Mouse (Mus musculus) neural tube, embryonic 14.5 days (tissue): ENCODE results near the gene Cd44. TPM values are rescaled to one million over a fixed set of nuclear protein-coding genes. Genes with fewer than 3 reads are reported as not detected.

Experiments used
- ATAC-seq: fragments of 200-750 bp; cut with Nextera tagmentation; 2 replicates; pipeline ENCODE4 v1.8.0; 2017; ENCODE audit warnings: low read depth, mild to moderate bottlenecking, moderate TSS enrichment, moderate library complexity
- H3K27ac ChIP-seq: fragments of 300-500 bp; sonication (generic); 2 replicates; pipeline ENCODE4 v1.5.1; 2014; ENCODE audit warnings: low read depth, mild to moderate bottlenecking, control low read depth, low read length, moderate library complexity, mixed read lengths
- H3K27me3 ChIP-seq: fragments of 300-500 bp; sonication (generic); 2 replicates; pipeline ENCODE4 v1.6.1; 2014; ENCODE audit warnings: low read length; ENCODE audit not compliant: control insufficient read depth, insufficient read depth
- H3K36me3 ChIP-seq: fragments of 300-500 bp; sonication (generic); 2 replicates; pipeline ENCODE4 v1.6.1; 2014; ENCODE audit warnings: low read length, mixed read lengths; ENCODE audit not compliant: control insufficient read depth, insufficient read depth
- H3K4me1 ChIP-seq: fragments of 300-500 bp; sonication (generic); 2 replicates; pipeline ENCODE4 v1.6.1; 2014; ENCODE audit warnings: low read length; ENCODE audit not compliant: control insufficient read depth, insufficient read depth
- H3K4me2 ChIP-seq: fragments of 300-500 bp; sonication (generic); 2 replicates; pipeline ENCODE4 v1.6.1; 2014; ENCODE audit warnings: mild to moderate bottlenecking, low read depth, low read length, control low read depth
- H3K4me3 ChIP-seq: fragments of 300-500 bp; sonication (generic); 2 replicates; pipeline ENCODE4 v1.5.1; 2014; ENCODE audit warnings: low read depth, low read length, control low read depth, mixed read lengths
- H3K9ac ChIP-seq: fragments of 300-500 bp; sonication (generic); replicated peaks from 2 replicates; pipeline ENCODE4 v1.6.1; 2014; ENCODE audit warnings: low read depth, mild to moderate bottlenecking, control low read depth, low read length, mixed read lengths
- H3K9me3 ChIP-seq: fragments of 300-500 bp; sonication (generic); 2 replicates; pipeline ENCODE4 v1.6.1; 2016; ENCODE audit warnings: low read length; ENCODE audit not compliant: control insufficient read depth
- WGBS: fragments of 180-500 bp; shearing (Covaris S2); extraction: QIAGEN DNeasy Blood & Tissue Kit; methylation state at CpG from one replicate; pipeline ENCODE4 v1.1.7; 2014; 5-methylcytosine and 5-hydroxymethylcytosine counted together
- polyA plus RNA-seq: library from polyadenylated mRNA; unstranded; fragments of >200 nt; fragmentation: Nextera tagmentation; extraction: Ambion mirVana; gene quantifications from 2 replicates; pipeline ENCODE4 v1.2.1, GENCODE M21; 2014

Gene Cd44
- polyA plus RNA-seq: 4.5 and 8.7 TPM in 2 replicates

DNA sequence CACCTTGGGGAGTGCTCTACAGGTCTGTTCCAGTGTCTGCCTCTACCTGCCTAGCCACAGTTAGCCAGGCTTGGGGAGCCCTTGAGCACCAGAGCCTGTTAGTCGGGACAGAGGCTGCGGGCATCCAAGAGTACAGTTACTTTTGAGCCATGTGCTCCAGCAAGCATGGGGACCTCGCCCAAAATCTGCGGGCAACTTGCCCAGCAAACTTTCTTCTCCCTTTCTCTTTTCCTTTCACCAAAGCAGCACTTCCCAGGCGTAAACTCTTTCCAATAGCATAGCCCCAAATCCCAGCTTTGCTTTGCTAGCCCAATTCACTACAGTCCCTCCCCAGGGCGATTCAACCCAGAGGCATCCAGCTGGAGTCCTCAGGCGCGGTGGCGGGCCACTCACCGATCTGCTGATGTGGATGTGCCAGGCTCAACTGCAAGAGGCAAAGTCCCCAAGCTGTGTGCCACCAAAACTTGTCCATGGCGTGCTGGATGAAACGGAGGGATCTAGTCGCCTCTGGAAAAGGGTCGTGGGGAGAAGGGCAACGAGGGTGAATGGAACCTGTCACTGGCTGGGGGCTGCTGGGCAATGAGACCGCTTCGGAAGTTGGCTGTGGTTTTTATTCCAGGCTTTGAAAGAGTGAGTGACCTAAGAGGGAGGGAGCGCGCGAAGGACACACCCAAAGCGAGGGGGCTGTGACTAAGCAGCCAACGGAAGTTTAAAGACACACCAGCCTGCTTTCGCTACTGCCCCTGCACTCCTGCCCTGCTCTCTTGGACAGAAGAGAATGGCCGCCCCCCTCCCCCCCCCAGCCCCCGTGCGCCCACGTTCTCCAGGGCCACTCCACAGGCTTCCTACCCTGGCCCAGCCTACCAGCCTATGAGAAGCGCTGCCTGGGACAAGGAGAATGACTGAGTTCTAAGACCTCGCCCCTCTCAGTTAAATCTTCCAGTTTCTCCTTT is at the start of gene Cd44:
Gene Cd44 (minus strand): TSS at position 791 of the 953 bp plus-strand sequence.
- peak; percentile 60; the same call in 1 of the 2 replicates for ATAC-seq
- H3K9ac ChIP-seq: no peak within 1 kb of the TSS
- H3K27ac ChIP-seq: no peak within 1 kb of the TSS
- H3K4me2 ChIP-seq: peak within 1 kb of the TSS; percentile 48
- H3K4me1 ChIP-seq: no peaks in the 10 kb centered on the region
- 1% methylated on average over 28 of the region's 29 CpGs for WGBS
- no peaks in the 10 kb centered on the region for H3K9me3 ChIP-seq
- peak within 1 kb of the TSS; percentile 19; the same call in 1 of the 2 replicates for H3K4me3 ChIP-seq
- no peaks in the 10 kb centered on the region for H3K36me3 ChIP-seq
- H3K27me3 ChIP-seq: no peaks in the 10 kb centered on the region

DNA sequence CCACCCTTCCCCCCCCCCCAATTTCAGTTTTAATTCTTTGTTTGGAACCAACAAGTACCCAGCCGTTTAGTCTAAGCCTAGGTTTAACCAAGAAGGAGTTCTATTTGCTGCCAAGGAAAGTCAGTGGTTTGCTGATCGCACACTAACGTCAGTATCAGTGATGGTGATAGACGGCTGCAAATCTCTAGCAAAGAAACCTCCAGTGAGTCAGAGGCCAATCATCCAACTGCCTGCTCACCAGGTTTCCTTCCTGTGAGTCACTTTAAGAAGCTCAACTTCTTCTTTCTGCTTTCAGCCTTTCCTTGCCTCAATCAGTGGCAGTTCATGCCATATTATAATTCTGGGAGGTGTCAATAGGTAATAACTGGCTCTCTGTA is 47.0 kb upstream of the Cd44 start:
- Histone ChIP-seq H3K4me3 (no peak overlapping the region), H3K9ac (no peak overlapping the region), H3K4me2 (no peak overlapping the region), H3K4me1 (0 out of 2 replicates have a peak, but pooled peaks cover 4% of the 10 kb centered on the region), H3K27ac (no peak overlapping the region), H3K27me3 (no peaks in the 10 kb centered on the region), H3K36me3 (no peaks in the 10 kb centered on the region), H3K9me3 (no peaks in the 10 kb centered on the region)
- WGBS: 79% methylated on average over 4 of the region's 4 CpGs
- ATAC-seq: no peak

DNA sequence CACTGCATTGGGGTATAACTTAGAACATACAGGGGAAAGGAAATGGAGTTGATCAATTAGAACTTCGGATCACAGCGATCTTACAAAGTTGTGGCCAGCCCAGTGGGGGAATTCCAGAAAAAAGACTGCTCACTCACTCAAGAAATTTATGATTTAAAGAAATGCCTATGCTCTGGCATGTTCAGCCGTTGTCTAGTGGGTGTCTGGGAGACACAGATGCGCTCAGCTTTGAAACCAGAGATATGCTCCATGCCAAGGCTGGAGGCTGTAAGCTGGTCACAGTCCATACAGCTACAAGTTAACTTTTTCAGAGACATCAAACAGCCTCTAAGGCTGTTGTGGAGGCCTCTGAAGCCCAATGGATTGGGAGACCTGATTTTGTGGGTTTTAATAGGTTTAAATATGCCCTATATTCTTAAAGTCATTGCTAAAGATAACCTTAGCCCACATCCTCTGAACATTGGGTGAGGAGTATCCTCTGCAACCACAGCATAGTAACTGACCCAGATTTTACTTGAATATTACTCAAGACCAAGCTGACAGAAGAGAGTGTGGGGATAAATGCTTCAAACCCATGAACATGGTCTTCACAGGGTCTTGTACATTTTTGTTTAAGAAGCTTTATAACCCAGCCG is 46.5 kb upstream of the Cd44 start:
- Histone ChIP-seq H3K4me3 (no peak overlapping the region), H3K27me3 (no peaks in the 10 kb centered on the region), H3K4me2 (no peak overlapping the region), H3K4me1 (0 out of 2 replicates have a peak, but pooled peaks cover 4% of the 10 kb centered on the region), H3K9ac (no peak overlapping the region), H3K36me3 (no peaks in the 10 kb centered on the region), H3K27ac (no peak overlapping the region), H3K9me3 (no peaks in the 10 kb centered on the region)
- ATAC-seq: no peak
- WGBS: 94% methylated on average over 5 of the region's 5 CpGs

GRCm38 (mm10) chr2:102945111-102945510 is 43.6 kb upstream of the Cd44 start:
- no peaks in the 10 kb centered on the region for H3K36me3 ChIP-seq
- no peak overlapping the region for H3K4me2 ChIP-seq
- no peak for ATAC-seq
- H3K9ac ChIP-seq: no peak overlapping the region
- H3K27ac ChIP-seq: no peak overlapping the region
- H3K4me1 ChIP-seq: 0 out of 2 replicates have a peak, but pooled peaks cover 4% of the 10 kb centered on the region
- 64% methylated on average over 1 of the region's 1 CpGs for WGBS
- H3K9me3 ChIP-seq: no peaks in the 10 kb centered on the region
- no peak overlapping the region for H3K4me3 ChIP-seq
- no peaks in the 10 kb centered on the region for H3K27me3 ChIP-seq

- no peaks in the 10 kb centered on the region for H3K9me3 ChIP-seq
- H3K4me1 ChIP-seq: 0 out of 2 replicates have a peak, but pooled peaks cover 4% of the 10 kb centered on the region
- H3K27me3 ChIP-seq: no peaks in the 10 kb centered on the region
- no peak overlapping the region for H3K4me2 ChIP-seq
- H3K4me3 ChIP-seq: no peak overlapping the region
- no peak overlapping the region for H3K27ac ChIP-seq
- no peak overlapping the region for H3K9ac ChIP-seq
- no peaks in the 10 kb centered on the region for H3K36me3 ChIP-seq
- no peak for ATAC-seq
- WGBS: 90% methylated on average over 7 of the region's 7 CpGs
Measured at GRCm38 (mm10) chr2:102944415-102945012, 43.0 kb upstream of the Cd44 start.

GRCm38 (mm10) chr2:102943983-102944382 is 42.5 kb upstream of the Cd44 start:
- Histone ChIP-seq H3K4me3 (no peak overlapping the region), H3K36me3 (no peaks in the 10 kb centered on the region), H3K9ac (no peak overlapping the region), H3K27ac (no peak overlapping the region), H3K4me1 (0 out of 2 replicates have a peak, but pooled peaks cover 4% of the 10 kb centered on the region), H3K4me2 (no peak overlapping the region), H3K9me3 (no peaks in the 10 kb centered on the region), H3K27me3 (no peaks in the 10 kb centered on the region)
- WGBS: 40% methylated on average over 6 of the region's 6 CpGs
- ATAC-seq: peak; percentile 58; the same call in 1 of the 2 replicates

GRCm38 (mm10) chr2:102942782-102943080 is 41.3 kb upstream of the Cd44 start:
- no peak overlapping the region for H3K27ac ChIP-seq
- no peak for ATAC-seq
- H3K4me1 ChIP-seq: 0 out of 2 replicates have a peak, but pooled peaks cover 4% of the 10 kb centered on the region
- H3K27me3 ChIP-seq: no peaks in the 10 kb centered on the region
- H3K9me3 ChIP-seq: no peaks in the 10 kb centered on the region
- no peak overlapping the region for H3K9ac ChIP-seq
- 90% methylated on average over 3 of the region's 3 CpGs for WGBS
- no peak overlapping the region for H3K4me2 ChIP-seq
- no peak overlapping the region for H3K4me3 ChIP-seq
- H3K36me3 ChIP-seq: no peaks in the 10 kb centered on the region

- ATAC-seq: no peak
- Histone ChIP-seq H3K4me3 (no peak overlapping the region), H3K9me3 (no peaks in the 10 kb centered on the region), H3K4me2 (no peak overlapping the region), H3K27ac (no peak overlapping the region), H3K9ac (no peak overlapping the region), H3K27me3 (no peaks in the 10 kb centered on the region), H3K36me3 (no peaks in the 10 kb centered on the region), H3K4me1 (0 out of 2 replicates have a peak, but pooled peaks cover 4% of the 10 kb centered on the region)
- 78% methylated on average over 10 of the region's 10 CpGs for WGBS
Measured at GRCm38 (mm10) chr2:102941937-102942781, 40.7 kb upstream of the Cd44 start.
